Mouse (Mus musculus): ENCODE data around the gene Crybb3. TPM values are rescaled to one million over a fixed set of nuclear protein-coding genes. Genes with fewer than 3 reads are reported as not detected.

Gene Crybb3
- polyA plus RNA-seq (2012; rRNA removed): 5.8 and 8.1 TPM in 2 replicates

GRCm38 (mm10) chr5:113081439-113081838 lies at the start of gene Crybb3:
Gene Crybb3, minus strand, starts transcription at chr5:113081584.

GRCm38 (mm10) chr5:113070017-113070416 lies 11.4 kb downstream of the Crybb3 start, which contains the start of gene Crybb2:
Gene Crybb2, minus strand, starts transcription at chr5:113070117.

Other genes with a start within 250 kb of the Crybb3 start
- gene Myo18b, start 185.2 kb downstream of the Crybb3 start, polyA plus RNA-seq (2012; rRNA removed): 0.90 and 0.91 TPM in 2 replicates
- 1.8 and 3.8 TPM in 2 replicates for gene Grk3, start 65.8 kb downstream of the Crybb3 start, polyA plus RNA-seq (2012; rRNA removed)
- not detected in 2 replicates for gene Crybb2, start 11.5 kb downstream of the Crybb3 start, polyA plus RNA-seq (2012; rRNA removed)
- gene 2900026A02Rik, start 139.7 kb upstream of the Crybb3 start, polyA plus RNA-seq (2012; rRNA removed): 8.0 and 9.0 TPM in 2 replicates
- 0.03 and 0.05 TPM in 2 replicates for gene Tmem211, start 145.3 kb upstream of the Crybb3 start, polyA plus RNA-seq (2012; rRNA removed)
- 3.9 and 4.5 TPM in 2 replicates for gene Sgsm1, start 229.2 kb upstream of the Crybb3 start, polyA plus RNA-seq (2012; rRNA removed)